Mouse (Mus musculus) megakaryocyte, embryonic 14.5 days (primary cell): ENCODE data around the gene Nxpe4.

Source experiments
- FLI1 ChIP-seq: IDR thresholded peaks from 2 replicates; pipeline ENCODE4 v1.6.1; 2012; ENCODE audit warnings: low read length, inconsistent platforms, mixed read lengths
- GATA1 ChIP-seq: IDR thresholded peaks from 3 replicates; pipeline ENCODE4 v1.6.1; 2012; ENCODE audit warnings: mixed read lengths, low read length, inconsistent platforms, borderline replicate concordance

- TF ChIP-seq GATA1 (no peak), FLI1 (no peak)
These were observed 80.0 kb downstream of the Nxpe4 start for GRCm38 (mm10) chr9:48241791-48242190.
